Mouse (Mus musculus) CH12.LX (cell line): Measurements from ENCODE around the gene Igf1r. TPM values are rescaled to one million over a fixed set of nuclear protein-coding genes. Genes with fewer than 3 reads are reported as not detected.

Experiments
- DNase-seq: peaks from one replicate; pipeline ENCODE4 v3.0.0-alpha.2; 2013; ENCODE audit errors: extremely low read depth
- H3K27ac ChIP-seq: 2 replicates; pipeline ENCODE4 v1.5.1; 2012; ENCODE audit warnings: low read depth, mild to moderate bottlenecking, control low read depth, moderate library complexity; ENCODE audit not compliant: insufficient read depth
- H3K27me3 ChIP-seq: replicated peaks from 2 replicates; pipeline ENCODE3; 2012; ENCODE audit warnings: inconsistent platforms
- H3K36me3 ChIP-seq, 2 experiments: replicated peaks in 1 of 2; 2 replicates each; pipeline versions ENCODE3 to v1.6.1; 2012; ENCODE audit warnings: inconsistent platforms in 1 of 2, low read length in 1 of 2, mild to moderate bottlenecking in 1 of 2, mixed read lengths in 1 of 2, moderate library complexity in 1 of 2; ENCODE audit not compliant: control insufficient read depth in 1 of 2, insufficient read depth in 1 of 2
- H3K4me1 ChIP-seq, 2 experiments: 2 replicates each; pipeline ENCODE4 v1.6.1; 2012; ENCODE audit warnings: inconsistent platforms in 1 of 2, moderate library complexity in 1 of 2; ENCODE audit not compliant: insufficient read depth in 2 of 2, control insufficient read depth in 1 of 2
- H3K4me2 ChIP-seq: 2 replicates; pipeline ENCODE4 v1.6.1; 2012; ENCODE audit warnings: low read depth, mild to moderate bottlenecking, control low read depth; ENCODE audit not compliant: poor library complexity, insufficient read depth, severe bottlenecking
- H3K4me3 ChIP-seq, 3 experiments: fragments of 150-350 bp in 1 of 3; sonication (generic) in 1 of 3; replicated peaks in 1 of 3; 2 replicates each; pipeline versions ENCODE3 to v1.5.1; 2011 to 2012; ENCODE audit warnings: low read depth in 2 of 3, low read length in 2 of 3, mild to moderate bottlenecking in 2 of 3, moderate library complexity in 2 of 3, control low read depth in 1 of 3, improper control_type of control experiment in 1 of 3, inconsistent platforms in 1 of 3, mixed read lengths in 1 of 3; ENCODE audit not compliant: poor library complexity in 1 of 3
- H3K79me2 ChIP-seq: replicated peaks from 2 replicates; pipeline ENCODE4 v1.6.1; 2012; ENCODE audit warnings: mild to moderate bottlenecking, moderate library complexity; ENCODE audit not compliant: control insufficient read depth, poor library complexity, insufficient read depth, severe bottlenecking; ENCODE audit errors: extremely low read depth
- H3K9ac ChIP-seq: 2 replicates; pipeline ENCODE4 v1.6.1; 2012; ENCODE audit warnings: low read depth, mild to moderate bottlenecking, control low read depth, moderate library complexity; ENCODE audit not compliant: insufficient read depth
- H3K9me3 ChIP-seq: replicated peaks from 2 replicates; pipeline ENCODE3; 2012; ENCODE audit warnings: low read length, inconsistent platforms, mixed read lengths
- BHLHE40 ChIP-seq: IDR thresholded peaks from 2 replicates; pipeline ENCODE4 v1.6.1; 2011; ENCODE audit warnings: mild to moderate bottlenecking, low read depth, low read length, improper control_type of control experiment
- CHD1 ChIP-seq: IDR thresholded peaks from 2 replicates; pipeline ENCODE4 v1.6.1; 2012; ENCODE audit warnings: low read depth, low read length, improper control_type of control experiment, inconsistent platforms
- CHD2 ChIP-seq: IDR thresholded peaks from 2 replicates; pipeline ENCODE4 v1.6.1; 2011; ENCODE audit warnings: low read length, improper control_type of control experiment
- ELF1 ChIP-seq: IDR thresholded peaks from 2 replicates; pipeline ENCODE4 v1.6.1; 2014; ENCODE audit warnings: low read depth, mild to moderate bottlenecking, inconsistent platforms, low read length, improper control_type of control experiment
- EP300 ChIP-seq: IDR thresholded peaks from 2 replicates; pipeline ENCODE4 v1.6.1; 2011; ENCODE audit warnings: low read length, improper control_type of control experiment
- ETS1 ChIP-seq: conservative IDR thresholded peaks from 2 replicates; pipeline ENCODE4 v1.6.1; 2012; ENCODE audit warnings: low read depth, mild to moderate bottlenecking, inconsistent platforms, low read length, improper control_type of control experiment, moderate library complexity
- JUN ChIP-seq: IDR thresholded peaks from 2 replicates; pipeline ENCODE4 v1.6.1; 2011; ENCODE audit warnings: low read depth, mild to moderate bottlenecking, low read length, improper control_type of control experiment, moderate library complexity; ENCODE audit not compliant: insufficient read depth
- KAT2A ChIP-seq: IDR thresholded peaks from 2 replicates; pipeline ENCODE4 v1.6.1; 2012; ENCODE audit warnings: low read length, improper control_type of control experiment, inconsistent platforms; ENCODE audit not compliant: insufficient replicate concordance
- MAFK ChIP-seq: IDR thresholded peaks from 2 replicates; pipeline ENCODE4 v1.6.1; 2011; ENCODE audit warnings: low read length, improper control_type of control experiment; ENCODE audit not compliant: insufficient replicate concordance
- MAX ChIP-seq: IDR thresholded peaks from 2 replicates; pipeline ENCODE4 v1.6.1; 2011; ENCODE audit warnings: low read length, improper control_type of control experiment
- MAZ ChIP-seq: IDR thresholded peaks from 2 replicates; pipeline ENCODE4 v1.6.1; 2012; ENCODE audit warnings: low read depth, mild to moderate bottlenecking, inconsistent platforms, low read length, improper control_type of control experiment, moderate library complexity
- MYC ChIP-seq: IDR thresholded peaks from 2 replicates; pipeline ENCODE4 v1.6.1; 2011; ENCODE audit warnings: low read depth, mild to moderate bottlenecking, improper control_type of control experiment, low read length
- NELFE ChIP-seq: IDR thresholded peaks from 2 replicates; pipeline ENCODE4 v1.6.1; 2011; ENCODE audit warnings: low read depth, low read length, improper control_type of control experiment
- NRF1 ChIP-seq: IDR thresholded peaks from 2 replicates; pipeline ENCODE4 v1.6.1; 2014; ENCODE audit warnings: low read depth, mild to moderate bottlenecking, inconsistent platforms, low read length, improper control_type of control experiment, moderate library complexity
- PAX5 ChIP-seq: IDR thresholded peaks from 2 replicates; pipeline ENCODE4 v1.6.1; 2012; ENCODE audit warnings: low read length, inconsistent platforms, mixed read lengths
- POLR2A ChIP-seq: IDR thresholded peaks from 2 replicates; pipeline ENCODE4 v1.6.1; 2011; ENCODE audit warnings: low read depth, mild to moderate bottlenecking, improper control_type of control experiment, low read length
- POLR2AphosphoS2 ChIP-seq: IDR thresholded peaks from 2 replicates; pipeline ENCODE4 v1.6.1; 2011; ENCODE audit warnings: low read depth, low read length, improper control_type of control experiment
- RAD21 ChIP-seq: IDR thresholded peaks from 2 replicates; pipeline ENCODE4 v1.6.1; 2011; ENCODE audit warnings: low read depth, mild to moderate bottlenecking, low read length, improper control_type of control experiment, moderate library complexity
- RCOR1 ChIP-seq: conservative IDR thresholded peaks from 2 replicates; pipeline ENCODE4 v1.6.1; 2012; ENCODE audit warnings: low read depth, mild to moderate bottlenecking, inconsistent platforms, low read length, improper control_type of control experiment
- SMC3 ChIP-seq: IDR thresholded peaks from 2 replicates; pipeline ENCODE4 v1.6.1; 2011; ENCODE audit warnings: low read depth, low read length, improper control_type of control experiment
- TBP ChIP-seq: conservative IDR thresholded peaks from 2 replicates; pipeline ENCODE4 v1.6.1; 2011; ENCODE audit warnings: low read depth, low read length, improper control_type of control experiment
- UBTF ChIP-seq: IDR thresholded peaks from 2 replicates; pipeline ENCODE4 v1.6.1; 2012; ENCODE audit warnings: low read depth, mild to moderate bottlenecking, inconsistent platforms, low read length, improper control_type of control experiment, moderate library complexity
- USF1 ChIP-seq: IDR thresholded peaks from 2 replicates; pipeline ENCODE4 v1.6.1; 2014; ENCODE audit warnings: low read depth, mild to moderate bottlenecking, inconsistent platforms, low read length, improper control_type of control experiment
- ZC3H11A ChIP-seq: IDR thresholded peaks from 2 replicates; pipeline ENCODE4 v1.6.1; 2012; ENCODE audit warnings: low read depth, mild to moderate bottlenecking, inconsistent platforms, low read length, improper control_type of control experiment
- ZKSCAN1 ChIP-seq: IDR thresholded peaks from 2 replicates; pipeline ENCODE4 v1.6.1; 2012; ENCODE audit warnings: low read depth, inconsistent platforms, low read length, improper control_type of control experiment, borderline replicate concordance
- ZMIZ1 ChIP-seq: IDR thresholded peaks from 2 replicates; pipeline ENCODE4 v1.6.1; 2012; ENCODE audit warnings: low read depth, mild to moderate bottlenecking, inconsistent platforms, low read length, improper control_type of control experiment
- ZNF384 ChIP-seq: IDR thresholded peaks from 2 replicates; pipeline ENCODE4 v1.6.1; 2012; ENCODE audit warnings: low read depth, low read length, improper control_type of control experiment, inconsistent platforms
- dilution Hi-C: fragments of 300-500 bp; cut with MboI; formaldehyde crosslinking; loops from 2 replicates; pipeline ENCODE4 v1.14.3; 2020; ENCODE audit warnings: low sequenced_read_pairs; ENCODE audit not compliant: extremely low pct_unique_long_range_greater_than_20kb, extremely low pct_ligation_motif_present
- in situ Hi-C: fragments of 300-500 bp; cut with MboI; formaldehyde crosslinking; loops from 3 replicates; pipeline ENCODE4 v1.14.3; 2019; ENCODE audit warnings: low sequenced_read_pairs, low pct_ligation_motif_present, low pct_unique_long_range_greater_than_20kb, mixed read lengths
- polyA plus RNA-seq: library from polyadenylated mRNA; unstranded; fragments of >175 nt; gene quantifications from 2 replicates; pipeline ENCODE4 v1.2.1, GENCODE M21; 2012; ENCODE audit warnings: low read depth; ENCODE audit not compliant: insufficient read length
- total RNA-seq, 2 experiments: library from RNA; depleted of rRNA; stranded (reverse); fragments of 300-350 nt in 1 of 2; fragments of >200 nt in 1 of 2; gene quantifications; 2 replicates each; pipeline ENCODE4 v1.2.3; 2012 to 2014

The Igf1r gene
- total and polyA plus RNA-seq, 3 experiments, result 0.19 to 1.6 (median 0.29) TPM

DNA sequence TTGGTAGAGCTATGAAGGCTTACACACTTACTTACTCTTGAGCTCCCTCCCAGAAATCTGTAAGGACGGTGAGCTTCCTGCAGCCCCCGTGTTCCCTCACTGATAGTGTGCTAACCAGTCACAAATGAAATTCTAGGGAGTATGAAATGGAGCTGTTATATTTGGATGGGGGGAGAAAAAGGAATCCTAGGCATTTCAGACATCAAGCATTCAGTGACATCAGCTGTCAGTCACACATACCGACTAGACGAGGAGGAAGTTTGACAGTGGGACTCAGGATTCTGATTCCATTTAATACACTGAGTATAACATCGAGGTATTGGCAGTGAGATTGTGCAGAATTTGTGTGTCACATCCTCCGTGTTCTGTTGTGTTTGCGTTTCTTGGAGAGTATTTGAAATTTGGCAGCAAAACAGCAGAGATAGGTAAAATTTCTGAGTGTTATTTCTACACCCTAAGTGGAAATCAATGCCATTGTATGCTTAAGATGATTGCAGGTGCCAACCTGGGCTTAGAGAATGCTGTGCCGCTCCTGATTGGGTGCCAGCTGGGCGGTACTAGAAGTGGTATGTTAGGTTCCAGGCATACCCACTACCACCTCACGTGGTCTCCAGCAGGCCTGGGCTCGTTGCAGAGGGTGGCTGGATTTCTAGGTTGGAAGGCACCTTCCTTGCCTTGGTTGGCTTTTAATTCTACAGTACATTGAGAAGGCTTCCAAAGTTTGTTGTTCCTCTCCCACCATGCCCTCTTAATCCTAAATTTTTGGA, 187.6 kb downstream of the Igf1r start:
- H3K4me3 ChIP-seq, result no peak overlapping the region
- dilution Hi-C loops, result no loop called here
- no peaks in the 10 kb centered on the region for H3K79me2 ChIP-seq
- H3K36me3 ChIP-seq, result no peaks in the 10 kb centered on the region
- no peaks in the 10 kb centered on the region for H3K27me3 ChIP-seq
- no peak overlapping the region for H3K4me2 ChIP-seq
- no peaks in the 10 kb centered on the region for H3K9me3 ChIP-seq
- peaks cover 0 to 6% of the 10 kb centered on the region in 2 experiments; a peak in 1 of 4 replicates for H3K4me1 ChIP-seq
- H3K27ac ChIP-seq, result no peak overlapping the region
- no peak overlapping the region for H3K9ac ChIP-seq
- TF ChIP-seq ELF1 (no peak), RAD21 (no peak), USF1 (no peak), TBP (no peak), CHD2 (no peak), ZMIZ1 (no peak), SMC3 (no peak), RCOR1 (no peak), ETS1 (no peak), EP300 (no peak), POLR2AphosphoS2 (no peak), NELFE (no peak), MAX (no peak), BHLHE40 (no peak)
- DNase-seq, result no peak
- in situ Hi-C loops, result loop anchor here (25.0 kb wide), 1 partner anchor 453 kb away; no protein-coding TSS in a partner anchor

DNA sequence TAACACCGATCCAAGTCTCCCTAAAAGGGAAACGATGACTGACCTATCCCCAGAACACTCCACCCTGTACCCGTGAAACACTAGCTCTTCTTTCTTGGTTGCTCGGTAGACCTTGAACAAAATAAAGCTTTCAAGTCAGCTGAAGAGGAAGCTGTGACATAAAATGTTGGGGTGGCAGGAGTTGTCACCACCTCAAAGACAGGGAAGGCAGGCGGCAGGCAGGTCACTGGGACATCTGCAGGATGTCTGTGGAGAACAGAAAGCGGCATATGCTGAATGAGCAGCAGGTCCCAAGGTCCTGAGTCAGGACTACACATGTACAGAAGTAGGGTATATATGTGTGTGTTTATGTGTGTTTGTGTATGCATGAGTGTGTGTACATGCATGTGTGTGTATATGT, 191.6 kb downstream of the Igf1r start:
- in situ Hi-C loops (loop anchor here (25.0 kb wide), 1 partner anchor 457 kb away; no protein-coding TSS in a partner anchor), dilution Hi-C loops (no loop called here)
- no peak for DNase-seq
- H3K36me3 ChIP-seq, result no peaks in the 10 kb centered on the region
- H3K79me2 ChIP-seq, result no peaks in the 10 kb centered on the region
- TF ChIP-seq JUN, result no peak
- TF ChIP-seq ELF1, result no peak
- no peak for TF ChIP-seq UBTF
- TF ChIP-seq PAX5, result no peak
- TF ChIP-seq MAFK, result no peak
- no peak for TF ChIP-seq POLR2AphosphoS2
- no peak for TF ChIP-seq NRF1
- TF ChIP-seq ZKSCAN1, result no peak
- TF ChIP-seq SMC3, result no peak
- TF ChIP-seq NELFE, result no peak
- TF ChIP-seq MAZ, result no peak
- no peak for TF ChIP-seq ETS1
- TF ChIP-seq POLR2A, result no peak
- no peak for TF ChIP-seq MYC
- no peak for TF ChIP-seq KAT2A
- no peak for TF ChIP-seq ZC3H11A
- TF ChIP-seq ZNF384, result no peak
- no peak for TF ChIP-seq CHD1
- H3K4me2 ChIP-seq, result no peak overlapping the region
- peaks cover 0 to 6% of the 10 kb centered on the region in 2 experiments; a peak in 1 of 4 replicates for H3K4me1 ChIP-seq
- no peak overlapping the region for H3K4me3 ChIP-seq
- no peak overlapping the region for H3K27ac ChIP-seq
- H3K27me3 ChIP-seq, result no peaks in the 10 kb centered on the region
- H3K9ac ChIP-seq, result no peak overlapping the region
- H3K9me3 ChIP-seq, result no peaks in the 10 kb centered on the region
